Mouse (Mus musculus): ENCODE measurements at regions not wholly inside any gene's neighbourhood (a gene's known extent, or its start where the extent isn't known, plus 50 kb on each side); places are given as distances from the start of the nearest gene placed in this dataset.

DNA sequence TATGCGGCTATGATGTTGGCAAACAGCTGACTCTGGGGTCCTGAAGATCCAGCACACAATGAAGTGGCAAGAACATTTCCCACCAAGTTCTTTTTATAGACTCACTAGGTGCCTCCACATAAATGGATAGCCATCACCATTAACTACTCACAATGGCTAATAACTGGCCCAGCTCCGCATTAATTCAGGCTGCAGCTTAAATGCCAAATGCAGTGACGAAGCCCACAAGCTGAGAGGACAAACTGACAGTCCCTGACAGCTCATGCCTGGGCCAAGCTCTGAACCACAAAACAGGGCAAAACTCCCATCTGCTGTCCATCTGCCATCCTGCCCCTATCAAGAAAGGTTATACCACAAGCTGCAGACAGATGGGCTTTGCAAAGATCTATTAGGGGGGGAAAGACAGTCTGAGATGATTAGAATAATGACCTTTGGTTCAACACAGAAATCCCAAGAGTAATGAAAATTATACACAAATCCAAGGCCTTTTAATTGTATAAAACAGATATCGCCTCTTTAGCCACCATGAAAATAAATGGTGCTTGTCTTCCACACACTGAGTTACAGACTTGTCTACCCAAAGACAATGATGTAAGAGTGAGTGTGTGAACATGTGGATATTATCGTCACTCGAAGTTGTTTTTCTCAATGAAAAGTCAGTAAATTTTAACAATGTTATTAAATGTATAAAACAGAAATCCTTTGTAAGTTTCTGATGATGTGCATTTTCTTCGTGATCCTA lies 224.1 kb downstream of the Gm11361 start:
- Histone ChIP-seq H3K4me2 (ENCODE audit: insufficient read depth, low read depth, poor library complexity, severe bottlenecking) (no peak overlapping the region), H3K79me2 (replicated peaks; ENCODE audit: control insufficient read depth, extremely low read depth, insufficient read depth, poor library complexity, severe bottlenecking) (no peaks in the 10 kb centered on the region), H3K27me3 (replicated peaks) (no peaks in the 10 kb centered on the region), H3K27ac (ENCODE audit: insufficient read depth, low read depth) (no peak overlapping the region), H3K36me3 (replicated peaks in 1 of 2; ENCODE audit: control insufficient read depth in 1 of 2, insufficient read depth in 1 of 2, low read length in 1 of 2) (no peaks in the 10 kb centered on the region), H3K4me1 (ENCODE audit: control insufficient read depth in 1 of 2, insufficient read depth in 2 of 2) (peaks cover 5 to 9% of the 10 kb centered on the region in 2 experiments; a peak in 2 of 4 replicates), H3K9ac (ENCODE audit: insufficient read depth, low read depth) (no peak overlapping the region), H3K4me3 (replicated peaks in 1 of 3; ENCODE audit: low read depth in 2 of 3, low read length in 2 of 3, poor library complexity in 1 of 3) (no peak overlapping the region), H3K9me3 (replicated peaks; ENCODE audit: low read length) (no peaks in the 10 kb centered on the region)
- no peak for TF ChIP-seq MAX (IDR thresholded peaks at IDR 0.05; ENCODE audit: low read length)
- no peak for TF ChIP-seq ELF1 (IDR thresholded peaks at IDR 0.05; ENCODE audit: low read depth, low read length)
- TF ChIP-seq ZKSCAN1 (IDR thresholded peaks at IDR 0.05; ENCODE audit: borderline replicate concordance, low read depth, low read length): no peak
- TF ChIP-seq MAZ (IDR thresholded peaks at IDR 0.05; ENCODE audit: low read depth, low read length): no peak
- TF ChIP-seq SIN3A (IDR thresholded peaks at IDR 0.05; ENCODE audit: low read length): no peak
- no peak for TF ChIP-seq POLR2A (IDR thresholded peaks at IDR 0.05; ENCODE audit: low read depth, low read length)
- no peak for TF ChIP-seq CTCF (conservative IDR thresholded peaks at IDR 0.05 in 1 of 2, IDR thresholded peaks at IDR 0.05 in 1 of 2; ENCODE audit: low read depth in 2 of 2, low read length in 2 of 2)
- no peak for TF ChIP-seq EP300 (IDR thresholded peaks at IDR 0.05; ENCODE audit: low read length)
- dilution Hi-C loops (cut with MboI; ENCODE audit: extremely low pct_ligation_motif_present, extremely low pct_unique_long_range_greater_than_20kb, low sequenced_read_pairs) (no loop called here), in situ Hi-C loops (cut with MboI; ENCODE audit: low pct_ligation_motif_present, low pct_unique_long_range_greater_than_20kb, low sequenced_read_pairs) (no loop called here)
- DNase-seq (ENCODE audit: extremely low read depth): no peak

DNA sequence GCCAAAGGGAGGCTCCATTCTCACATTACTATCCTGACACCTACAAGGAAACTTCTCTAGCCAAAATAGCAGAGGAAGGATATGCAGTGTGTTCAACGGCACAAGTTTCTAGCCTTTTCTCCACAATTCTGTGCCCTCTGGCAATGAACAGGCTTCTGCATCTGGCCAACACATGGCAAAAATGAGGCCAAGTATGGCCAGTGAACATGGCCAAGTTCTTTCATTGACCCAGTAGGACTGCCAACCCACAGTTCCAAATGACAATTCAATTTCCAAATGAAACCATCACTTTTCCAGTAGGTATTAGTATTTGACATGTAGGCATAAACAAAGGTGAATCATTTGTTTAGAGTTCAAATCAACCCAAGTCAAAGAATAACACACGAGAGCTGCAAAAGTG lies 208.8 kb downstream of the Gm11361 start:
- DNase-seq (ENCODE audit: extremely low read depth): no peak
- H3K79me2 ChIP-seq (replicated peaks; ENCODE audit: control insufficient read depth, extremely low read depth, insufficient read depth, poor library complexity, severe bottlenecking): no peaks in the 10 kb centered on the region
- H3K36me3 ChIP-seq (replicated peaks in 1 of 2; ENCODE audit: control insufficient read depth in 1 of 2, insufficient read depth in 1 of 2, low read length in 1 of 2): no peaks in the 10 kb centered on the region
- H3K4me1 ChIP-seq (ENCODE audit: control insufficient read depth in 1 of 2, insufficient read depth in 2 of 2): no peaks in the 10 kb centered on the region
- TF ChIP-seq E2F4 (IDR thresholded peaks at IDR 0.05; ENCODE audit: insufficient replicate concordance, low read depth, low read length): no peak
- no peak for TF ChIP-seq GABPA (IDR thresholded peaks at IDR 0.05; ENCODE audit: insufficient replicate concordance, low read depth, low read length)
- TF ChIP-seq ZKSCAN1 (IDR thresholded peaks at IDR 0.05; ENCODE audit: borderline replicate concordance, low read depth, low read length): no peak
- no peak for TF ChIP-seq POLR2A (IDR thresholded peaks at IDR 0.05; ENCODE audit: low read depth, low read length)
- TF ChIP-seq HCFC1 (IDR thresholded peaks at IDR 0.05; ENCODE audit: low read depth, low read length): no peak
- TF ChIP-seq KAT2A (IDR thresholded peaks at IDR 0.05; ENCODE audit: insufficient replicate concordance, low read length): no peak
- no peak for TF ChIP-seq RAD21 (IDR thresholded peaks at IDR 0.05; ENCODE audit: low read depth, low read length)
- TF ChIP-seq MEF2A (IDR thresholded peaks at IDR 0.05; ENCODE audit: borderline replicate concordance, low read depth, low read length): no peak
- H3K27ac ChIP-seq (ENCODE audit: insufficient read depth, low read depth): no peak overlapping the region
- H3K9ac ChIP-seq (ENCODE audit: insufficient read depth, low read depth): no peak overlapping the region
- in situ Hi-C loops (cut with MboI; ENCODE audit: low pct_ligation_motif_present, low pct_unique_long_range_greater_than_20kb, low sequenced_read_pairs) (no loop called here), dilution Hi-C loops (cut with MboI; ENCODE audit: extremely low pct_ligation_motif_present, extremely low pct_unique_long_range_greater_than_20kb, low sequenced_read_pairs) (no loop called here)
- no peak overlapping the region for H3K4me3 ChIP-seq (replicated peaks in 1 of 3; ENCODE audit: low read depth in 2 of 3, low read length in 2 of 3, poor library complexity in 1 of 3)
- H3K27me3 ChIP-seq (replicated peaks): no peaks in the 10 kb centered on the region
- H3K4me2 ChIP-seq (ENCODE audit: insufficient read depth, low read depth, poor library complexity, severe bottlenecking): no peak overlapping the region
- H3K9me3 ChIP-seq (replicated peaks; ENCODE audit: low read length): no peaks in the 10 kb centered on the region

All from CH12.LX (cell line).